Mouse (Mus musculus): ENCODE measurements around the gene Scand1. TPM values are rescaled to one million over a fixed set of nuclear protein-coding genes. Genes with fewer than 3 reads are reported as not detected.

The Scand1 gene
- polyA plus RNA-seq, 1 experiment from 2014 or later, result 57.4 TPM

DNA sequence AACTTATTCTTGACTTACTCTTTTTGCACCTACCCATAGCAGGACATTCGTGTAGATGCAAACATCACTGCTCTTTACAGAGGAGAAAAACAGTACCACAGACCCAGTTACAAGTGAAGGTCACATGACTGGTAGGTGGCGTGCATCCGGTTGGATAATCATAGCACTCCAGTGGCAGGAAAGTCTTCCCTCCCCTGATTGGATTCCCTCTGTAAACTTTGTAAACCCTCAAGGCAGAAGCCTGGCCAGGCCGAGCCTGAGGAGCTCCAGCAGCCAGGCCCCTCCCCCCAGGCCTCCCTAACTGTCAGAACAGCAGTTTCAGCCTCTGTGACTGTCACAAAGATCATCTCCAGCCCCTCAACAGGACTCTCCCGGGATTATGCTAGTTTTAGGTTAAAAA, 12.2 kb upstream of the Scand1 start:
- Histone ChIP-seq H3K27me3 (replicated peaks) (no peaks in the 10 kb centered on the region), H3K36me3 (peaks cover 5% of the 10 kb centered on the region; the same call in 1 of the 2 replicates), H3K27ac (peak overlapping the region; percentile 70), H3K4me3 (no peak overlapping the region), H3K9ac (no peak overlapping the region), H3K9me3 (replicated peaks) (no peaks in the 10 kb centered on the region), H3K4me2 (peak overlapping the region; percentile 43), H3K4me1 (peaks cover 20% of the 10 kb centered on the region)
- WGBS (ENCODE audit: insufficient replicate concordance), result 9% methylated on average over 5 of the region's 5 CpGs
- ATAC-seq, result no peak

DNA sequence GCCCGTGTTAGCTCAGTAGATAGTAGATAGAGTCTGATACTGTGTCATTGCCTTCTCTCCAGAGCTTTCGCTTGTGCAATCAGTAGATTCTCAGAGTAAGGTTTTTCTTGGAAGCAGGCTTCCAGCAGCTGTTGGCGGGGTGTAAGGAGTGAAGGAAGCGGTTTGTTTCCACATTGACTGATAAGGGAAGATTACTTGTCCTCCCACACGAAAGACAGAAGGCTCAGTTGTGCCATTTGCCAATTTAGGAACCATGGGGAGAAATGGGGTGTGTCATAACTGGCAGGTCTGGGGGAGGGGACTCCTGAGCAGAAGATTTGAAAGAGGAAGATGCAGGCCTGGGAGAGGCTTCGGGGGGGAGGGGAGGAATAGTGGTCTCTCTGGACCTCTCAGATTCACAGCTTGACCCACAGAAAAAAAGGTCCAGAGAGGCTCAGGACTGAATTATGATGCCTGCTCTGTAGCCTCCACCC, 11.6 kb upstream of the Scand1 start:
- no peak overlapping the region for H3K9ac ChIP-seq
- peak; percentile 72 for ATAC-seq
- no peak overlapping the region for H3K4me3 ChIP-seq
- no peaks in the 10 kb centered on the region for H3K27me3 ChIP-seq (replicated peaks)
- H3K9me3 ChIP-seq (replicated peaks), result no peaks in the 10 kb centered on the region
- peak overlapping the region; percentile 43 for H3K4me2 ChIP-seq
- WGBS (ENCODE audit: insufficient replicate concordance), result 11% methylated on average over 6 of the region's 6 CpGs
- H3K36me3 ChIP-seq, result peaks cover 5% of the 10 kb centered on the region; the same call in 1 of the 2 replicates
- H3K4me1 ChIP-seq, result peaks cover 20% of the 10 kb centered on the region
- H3K27ac ChIP-seq, result peak overlapping the region; percentile 70

DNA sequence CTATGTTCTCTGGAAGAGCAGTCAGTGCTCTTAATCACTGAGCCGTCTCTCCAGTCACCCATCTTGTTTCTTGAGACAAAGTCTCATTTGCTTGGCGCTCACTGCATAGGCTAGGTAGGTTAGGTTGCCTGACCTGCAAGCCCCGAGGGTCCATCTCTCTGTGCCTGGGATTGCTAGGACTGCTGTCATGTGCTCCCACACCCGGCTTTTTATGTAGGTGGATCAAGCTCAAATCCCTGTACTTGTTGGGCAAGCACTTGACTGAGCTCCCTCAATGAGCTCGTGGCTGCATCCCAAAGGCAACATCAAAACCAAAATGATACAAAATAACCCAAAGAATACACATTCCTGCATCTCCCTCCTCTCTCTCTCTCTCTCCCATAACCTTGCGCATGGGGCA, 9.0 kb upstream of the Scand1 start:
- H3K27me3 ChIP-seq (replicated peaks), result no peaks in the 10 kb centered on the region
- no peak overlapping the region for H3K4me2 ChIP-seq
- 77% methylated on average over 6 of the region's 6 CpGs for WGBS (ENCODE audit: insufficient replicate concordance)
- H3K4me1 ChIP-seq, result peaks cover 20% of the 10 kb centered on the region
- H3K9ac ChIP-seq, result no peak overlapping the region
- ATAC-seq, result no peak
- peaks cover 5% of the 10 kb centered on the region; the same call in 1 of the 2 replicates for H3K36me3 ChIP-seq
- H3K27ac ChIP-seq, result no peak overlapping the region
- H3K9me3 ChIP-seq (replicated peaks), result no peaks in the 10 kb centered on the region
- no peak overlapping the region for H3K4me3 ChIP-seq

DNA sequence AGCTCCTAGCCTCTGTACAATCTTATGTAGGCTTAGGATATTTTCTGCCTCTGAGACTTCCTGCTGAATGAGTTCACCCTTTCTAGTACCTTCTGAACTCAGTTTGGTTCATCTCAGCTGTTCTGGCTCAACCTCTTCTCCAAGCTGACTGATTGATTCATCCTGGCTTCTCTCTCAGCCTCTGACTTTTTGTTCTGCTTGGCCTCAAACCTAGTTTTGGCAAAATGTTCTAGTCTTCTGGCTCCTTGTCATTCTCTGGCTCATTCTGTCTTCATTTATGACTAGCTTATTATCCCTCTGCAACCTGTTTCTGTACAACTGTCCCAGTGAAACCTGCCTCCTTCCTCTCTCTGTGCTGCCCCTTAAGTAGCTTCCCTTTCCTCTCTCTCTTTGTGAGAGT, 6.0 kb upstream of the Scand1 start:
- no peak overlapping the region for H3K9ac ChIP-seq
- H3K9me3 ChIP-seq (replicated peaks), result no peaks in the 10 kb centered on the region
- ATAC-seq, result no peak
- H3K27ac ChIP-seq, result no peak overlapping the region
- no peaks in the 10 kb centered on the region for H3K27me3 ChIP-seq (replicated peaks)
- H3K4me2 ChIP-seq, result no peak overlapping the region
- H3K4me1 ChIP-seq, result peaks cover 9% of the 10 kb centered on the region
- H3K4me3 ChIP-seq, result no peak overlapping the region
- H3K36me3 ChIP-seq, result peaks cover 14% of the 10 kb centered on the region

DNA sequence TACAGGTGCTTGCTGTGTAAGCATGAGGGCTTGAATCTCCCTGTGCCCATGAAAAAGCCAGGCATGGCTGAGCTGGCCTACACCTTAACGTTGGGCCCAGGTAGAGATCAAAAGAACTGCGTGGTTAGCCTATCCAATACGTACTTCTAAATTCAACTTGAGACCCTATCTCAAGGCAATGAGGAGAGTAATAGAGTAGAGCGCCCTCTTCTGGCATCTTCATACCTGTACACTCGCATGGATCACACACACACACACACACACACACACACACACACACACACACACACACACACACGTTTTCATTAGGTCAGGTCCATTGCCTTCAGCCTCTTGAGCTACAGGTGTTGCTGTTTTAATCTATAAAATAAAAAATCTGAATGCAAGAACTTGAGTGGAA, 2.3 kb upstream of the Scand1 start:
- Histone ChIP-seq H3K9me3 (replicated peaks) (no peaks in the 10 kb centered on the region), H3K27me3 (replicated peaks) (no peaks in the 10 kb centered on the region), H3K4me1 (peaks cover 28% of the 10 kb centered on the region), H3K4me2 (no peak overlapping the region), H3K9ac (no peak overlapping the region), H3K36me3 (peaks cover 9% of the 10 kb centered on the region), H3K27ac (no peak overlapping the region), H3K4me3 (no peak overlapping the region)
- WGBS (ENCODE audit: insufficient replicate concordance), result 87% methylated on average over 6 of the region's 6 CpGs
- no peak for ATAC-seq

DNA sequence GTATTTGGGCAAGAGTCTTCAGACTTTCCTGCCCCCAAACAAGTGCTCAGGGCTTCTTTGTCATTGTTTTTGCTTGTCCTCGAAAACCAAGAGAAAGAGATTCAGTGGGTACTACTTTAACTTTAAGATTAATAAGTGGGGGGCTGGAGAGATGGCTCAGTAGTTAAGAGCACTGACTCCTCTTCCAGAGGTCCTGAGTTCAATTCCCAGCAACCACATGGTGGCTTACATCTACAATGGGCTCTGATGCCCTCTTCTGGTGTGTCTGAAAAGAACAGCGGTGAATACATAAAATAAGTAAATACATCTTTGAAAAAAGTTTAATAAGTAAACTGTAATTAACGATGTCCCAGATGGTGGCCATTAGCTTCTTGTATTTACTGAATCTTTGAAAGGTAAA, 649 bp upstream of the Scand1 start:
- H3K4me3 ChIP-seq, result peak overlapping the region; percentile 93
- H3K36me3 ChIP-seq, result peaks cover 11% of the 10 kb centered on the region
- H3K9ac ChIP-seq, result peak overlapping the region; percentile 91
- peak overlapping the region; percentile 93 for H3K27ac ChIP-seq
- ATAC-seq, result no peak
- WGBS (ENCODE audit: insufficient replicate concordance), result 50% methylated on average over 3 of the region's 3 CpGs
- peak overlapping the region; percentile 86 for H3K4me2 ChIP-seq
- H3K9me3 ChIP-seq (replicated peaks), result no peaks in the 10 kb centered on the region
- peaks cover 28% of the 10 kb centered on the region for H3K4me1 ChIP-seq
- H3K27me3 ChIP-seq (replicated peaks), result no peaks in the 10 kb centered on the region

DNA sequence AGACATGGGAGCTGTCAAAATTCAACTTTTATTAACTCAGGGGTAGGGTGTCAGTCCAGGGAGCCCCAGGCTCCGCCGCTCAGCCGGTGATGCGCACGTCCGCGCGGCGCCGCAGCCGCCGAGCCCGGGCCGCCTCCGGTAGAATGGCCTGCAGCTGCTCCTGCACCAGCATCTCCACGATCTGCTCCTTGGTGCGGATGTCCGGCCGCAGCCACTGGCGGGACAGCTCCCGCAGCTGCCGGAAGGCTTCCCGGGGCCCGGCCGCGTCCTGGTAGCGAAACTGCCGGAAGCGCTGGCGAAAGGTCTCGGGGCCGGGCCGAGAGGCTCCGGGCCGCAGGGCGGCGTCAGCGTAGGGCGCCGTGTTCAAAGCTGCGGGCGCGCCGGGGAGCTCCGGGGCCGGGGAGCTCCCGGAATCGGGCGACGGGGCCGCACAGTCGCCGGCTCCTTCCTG, 638 bp downstream of the Scand1 start:
- Histone ChIP-seq H3K27ac (peak overlapping the region; percentile 93), H3K36me3 (peaks cover 18% of the 10 kb centered on the region), H3K9me3 (replicated peaks) (no peaks in the 10 kb centered on the region), H3K4me2 (peak overlapping the region; percentile 86), H3K9ac (peak overlapping the region; percentile 91), H3K4me3 (peak overlapping the region; percentile 93), H3K4me1 (peaks cover 28% of the 10 kb centered on the region), H3K27me3 (replicated peaks) (no peaks in the 10 kb centered on the region)
- WGBS (ENCODE audit: insufficient replicate concordance), result under 1% methylated on average over 32 of the region's 53 CpGs
- peak; percentile 74 for ATAC-seq

DNA sequence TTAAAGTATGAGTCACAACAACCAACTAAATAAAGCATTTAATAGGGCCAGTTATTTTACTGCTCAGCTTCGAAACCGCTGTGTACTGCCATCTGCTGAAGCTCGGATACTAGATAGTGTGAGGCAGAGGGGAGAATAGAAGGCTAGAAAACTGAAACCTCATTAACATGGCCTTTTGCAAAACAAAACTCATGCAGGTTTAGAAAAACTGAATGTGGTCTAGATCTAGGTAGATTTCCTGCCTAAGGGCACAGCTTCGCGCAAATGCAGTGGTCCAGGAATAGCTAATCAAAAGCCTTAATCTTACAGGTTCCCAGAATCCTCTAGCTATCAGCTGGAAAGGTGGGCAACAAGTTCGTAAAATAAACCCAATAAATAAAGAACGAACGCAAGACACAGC, 1.1 kb downstream of the Scand1 start:
- Histone ChIP-seq H3K9me3 (replicated peaks) (no peaks in the 10 kb centered on the region), H3K9ac (peak overlapping the region; percentile 91), H3K4me2 (peak overlapping the region; percentile 86), H3K27ac (peak overlapping the region; percentile 93), H3K4me1 (peaks cover 28% of the 10 kb centered on the region), H3K4me3 (peak overlapping the region; percentile 93), H3K36me3 (peaks cover 18% of the 10 kb centered on the region), H3K27me3 (replicated peaks) (no peaks in the 10 kb centered on the region)
- no peak for ATAC-seq
- 17% methylated on average over 8 of the region's 8 CpGs for WGBS (ENCODE audit: insufficient replicate concordance)

DNA sequence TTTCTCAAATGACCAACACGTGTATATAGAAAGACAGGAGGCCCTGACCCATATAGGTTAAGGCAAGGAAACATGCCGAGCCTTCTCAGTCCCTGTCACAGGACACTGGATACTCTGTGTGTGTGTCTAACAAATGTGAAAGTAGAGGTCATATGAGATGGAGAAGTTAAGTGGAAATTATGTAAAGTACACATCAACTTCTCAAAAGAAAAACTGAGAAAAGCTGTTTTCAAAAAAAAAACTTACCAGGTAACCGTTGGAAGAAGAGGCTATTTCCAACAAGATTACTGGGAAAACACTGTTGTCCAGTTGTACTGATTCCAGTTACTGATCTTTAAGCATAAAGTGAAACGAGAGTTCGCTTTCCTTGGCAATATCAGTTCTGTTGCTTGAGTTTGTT, 1.6 kb downstream of the Scand1 start:
- Histone ChIP-seq H3K4me2 (peak overlapping the region; percentile 86), H3K27ac (no peak overlapping the region), H3K27me3 (replicated peaks) (no peaks in the 10 kb centered on the region), H3K36me3 (peaks cover 18% of the 10 kb centered on the region), H3K9me3 (replicated peaks) (no peaks in the 10 kb centered on the region), H3K4me3 (peak overlapping the region; percentile 93), H3K4me1 (peaks cover 28% of the 10 kb centered on the region), H3K9ac (peak overlapping the region; percentile 91; the same call in 1 of the 2 replicates)
- 72% methylated on average over 5 of the region's 5 CpGs for WGBS (ENCODE audit: insufficient replicate concordance)
- ATAC-seq, result no peak

DNA sequence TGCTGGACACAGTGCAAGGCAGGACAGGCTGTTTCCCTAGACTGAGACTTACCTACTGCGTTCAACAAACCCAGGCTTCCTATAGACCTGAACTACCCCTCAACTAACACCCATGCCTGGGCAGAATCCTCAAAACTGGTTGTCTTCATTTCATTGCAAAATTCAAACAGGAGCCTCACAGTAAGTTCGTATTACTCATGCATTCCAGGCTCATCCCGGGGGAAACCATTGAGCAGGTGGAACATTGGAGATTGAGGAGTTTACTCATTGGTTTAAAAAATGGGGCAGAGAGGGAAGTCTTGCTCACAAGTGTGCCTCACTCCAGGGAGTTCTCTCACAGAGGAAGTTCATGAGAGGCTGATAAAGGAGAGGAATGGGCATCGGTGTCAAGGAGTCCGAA, 2.0 kb downstream of the Scand1 start:
- H3K9ac ChIP-seq, result no peak overlapping the region
- no peaks in the 10 kb centered on the region for H3K9me3 ChIP-seq (replicated peaks)
- H3K27ac ChIP-seq, result no peak overlapping the region
- H3K27me3 ChIP-seq (replicated peaks), result no peaks in the 10 kb centered on the region
- no peak for ATAC-seq
- peaks cover 28% of the 10 kb centered on the region for H3K4me1 ChIP-seq
- WGBS (ENCODE audit: insufficient replicate concordance), result 62% methylated on average over 5 of the region's 5 CpGs
- H3K4me3 ChIP-seq, result no peak overlapping the region
- H3K36me3 ChIP-seq, result peaks cover 20% of the 10 kb centered on the region
- no peak overlapping the region for H3K4me2 ChIP-seq

DNA sequence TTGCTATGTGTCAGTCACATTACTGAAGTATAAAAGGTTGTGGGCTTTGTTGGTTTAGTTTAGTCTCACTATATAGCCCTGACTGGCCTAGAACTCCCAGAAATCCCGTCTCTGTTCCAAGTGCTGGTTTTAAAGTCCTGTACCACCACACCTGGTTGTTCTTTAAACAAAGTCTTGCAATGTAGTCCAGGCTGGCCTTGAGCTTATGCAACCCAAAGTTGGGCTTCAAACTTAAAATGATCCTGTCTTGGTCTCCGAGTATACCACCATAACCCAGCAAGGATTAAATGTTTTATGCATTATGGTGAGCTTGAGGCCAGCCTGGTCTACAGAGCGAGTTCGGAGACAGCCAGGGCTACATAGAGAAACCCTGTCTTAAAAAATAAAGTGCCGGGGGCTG, 2.6 kb downstream of the Scand1 start:
- no peak overlapping the region for H3K27ac ChIP-seq
- peaks cover 24% of the 10 kb centered on the region for H3K36me3 ChIP-seq
- no peak for ATAC-seq
- no peaks in the 10 kb centered on the region for H3K27me3 ChIP-seq (replicated peaks)
- no peak overlapping the region for H3K4me2 ChIP-seq
- H3K4me1 ChIP-seq, result peaks cover 28% of the 10 kb centered on the region
- no peaks in the 10 kb centered on the region for H3K9me3 ChIP-seq (replicated peaks)
- H3K4me3 ChIP-seq, result no peak overlapping the region
- WGBS (ENCODE audit: insufficient replicate concordance), result 82% methylated on average over 5 of the region's 5 CpGs
- no peak overlapping the region for H3K9ac ChIP-seq

DNA sequence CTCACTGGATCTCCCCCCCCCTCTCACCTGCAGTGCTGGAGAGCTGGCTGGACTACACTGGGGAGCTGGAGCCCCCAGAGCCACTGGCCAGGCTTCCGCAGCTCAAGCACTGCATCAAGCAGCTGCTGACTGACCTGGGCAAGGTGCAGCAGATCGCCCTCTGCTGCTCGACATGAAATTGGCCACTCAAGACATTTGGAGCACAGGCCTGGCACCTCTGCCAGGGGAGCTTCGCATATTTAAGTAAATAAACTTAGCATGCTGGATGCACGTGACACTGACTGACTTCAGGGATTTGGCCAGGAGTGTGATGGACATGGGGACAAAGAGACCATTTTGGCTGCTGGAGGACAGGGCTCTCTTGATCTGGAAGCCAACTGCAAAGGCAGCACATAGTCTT, 5.2 kb downstream of the Scand1 start:
- H3K27me3 ChIP-seq (replicated peaks), result no peaks in the 10 kb centered on the region
- peaks cover 17% of the 10 kb centered on the region for H3K4me1 ChIP-seq
- H3K27ac ChIP-seq, result no peak overlapping the region
- H3K9ac ChIP-seq, result no peak overlapping the region
- no peak for ATAC-seq
- H3K36me3 ChIP-seq, result peaks cover 38% of the 10 kb centered on the region
- 67% methylated on average over 5 of the region's 5 CpGs for WGBS (ENCODE audit: insufficient replicate concordance)
- no peak overlapping the region for H3K4me2 ChIP-seq
- H3K9me3 ChIP-seq (replicated peaks), result no peaks in the 10 kb centered on the region
- H3K4me3 ChIP-seq, result no peak overlapping the region

DNA sequence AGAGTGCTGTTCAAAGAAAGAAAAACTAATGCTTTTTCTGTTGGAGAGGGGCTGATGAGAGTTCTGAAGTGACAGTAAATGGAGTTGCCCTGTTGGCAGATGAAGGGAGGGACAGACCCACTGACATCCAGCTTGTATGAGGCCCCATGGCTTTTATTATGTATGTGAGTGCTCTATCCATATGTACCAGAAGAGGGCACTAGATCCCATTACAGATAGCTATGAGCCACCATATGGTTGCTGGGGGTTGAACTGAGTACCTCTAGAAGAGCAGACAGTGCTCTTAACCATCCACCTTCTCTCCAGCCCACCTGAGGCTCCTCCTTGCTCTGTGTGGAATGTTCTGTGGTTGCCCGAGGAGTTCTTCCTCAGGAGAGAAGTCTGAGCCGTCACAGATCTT, 6.7 kb downstream of the Scand1 start:
- peaks cover 15% of the 10 kb centered on the region for H3K4me1 ChIP-seq
- H3K4me2 ChIP-seq, result no peak overlapping the region
- H3K9ac ChIP-seq, result no peak overlapping the region
- no peak overlapping the region for H3K4me3 ChIP-seq
- H3K27ac ChIP-seq, result no peak overlapping the region
- no peaks in the 10 kb centered on the region for H3K27me3 ChIP-seq (replicated peaks)
- peaks cover 47% of the 10 kb centered on the region for H3K36me3 ChIP-seq
- ATAC-seq, result no peak
- 59% methylated on average over 2 of the region's 2 CpGs for WGBS (ENCODE audit: insufficient replicate concordance)
- no peaks in the 10 kb centered on the region for H3K9me3 ChIP-seq (replicated peaks)
